Mouse (Mus musculus) ES-Bruce4 (cell line): Measurements from ENCODE around the gene Zfp82. TPM values are rescaled to one million over a fixed set of nuclear protein-coding genes. Genes with fewer than 3 reads are reported as not detected.
A peak's percentile ranks its signal among the peaks of the same experiment; 100 is the strongest.

Experiments used
- H3K27ac ChIP-seq: 2 replicates; pipeline ENCODE4 v1.5.1; 2012; ENCODE audit warnings: low read length, inconsistent platforms; ENCODE audit not compliant: insufficient read depth
- H3K27me3 ChIP-seq: 2 replicates; pipeline ENCODE4 v1.6.1; 2012; ENCODE audit warnings: mild to moderate bottlenecking, low read length, inconsistent platforms; ENCODE audit not compliant: control insufficient read depth, poor library complexity, insufficient read depth, severe bottlenecking
- H3K36me3 ChIP-seq: 2 replicates; pipeline ENCODE4 v1.6.1; 2012; ENCODE audit warnings: inconsistent platforms, mild to moderate bottlenecking, low read length, moderate library complexity; ENCODE audit not compliant: control insufficient read depth, poor library complexity, insufficient read depth, severe bottlenecking
- H3K4me1 ChIP-seq: one replicate; pipeline ENCODE4 v1.8.1; 2011; ENCODE audit warnings: low read length; ENCODE audit not compliant: control insufficient read depth, insufficient read depth
- H3K4me3 ChIP-seq: 2 replicates; pipeline ENCODE4 v1.5.1; 2011; ENCODE audit warnings: low read depth, mild to moderate bottlenecking, low read length
- H3K9ac ChIP-seq: 2 replicates; pipeline ENCODE4 v1.6.1; 2012; ENCODE audit warnings: low read depth, mild to moderate bottlenecking, inconsistent platforms; ENCODE audit not compliant: poor library complexity, severe bottlenecking
- H3K9me3 ChIP-seq: replicated peaks from 2 replicates; pipeline ENCODE4 v1.6.1; 2012; ENCODE audit warnings: mild to moderate bottlenecking, low read length, inconsistent platforms; ENCODE audit not compliant: control insufficient read depth, poor library complexity, insufficient read depth, severe bottlenecking
- CTCF ChIP-seq: IDR thresholded peaks from one replicate; pipeline ENCODE4 v1.8.1; 2011; ENCODE audit warnings: low read depth, low read length
- EP300 ChIP-seq: IDR thresholded peaks from 2 replicates; pipeline ENCODE4 v1.6.1; 2011; ENCODE audit warnings: low read depth, low read length; ENCODE audit not compliant: insufficient read depth
- POLR2A ChIP-seq: IDR thresholded peaks from one replicate; pipeline ENCODE4 v1.8.1; 2011; ENCODE audit warnings: low read length; ENCODE audit not compliant: insufficient read depth
- polyA plus RNA-seq: library from polyadenylated mRNA; stranded (reverse); fragments of >200 nt; gene quantifications from 2 replicates; pipeline ENCODE4 v1.2.4, GENCODE M21; 2011; ENCODE audit warnings: low read depth; ENCODE audit not compliant: missing spikeins, insufficient read depth, insufficient read length

Zfp82 gene
- polyA plus RNA-seq, 1 experiment, result 13.4 TPM

DNA sequence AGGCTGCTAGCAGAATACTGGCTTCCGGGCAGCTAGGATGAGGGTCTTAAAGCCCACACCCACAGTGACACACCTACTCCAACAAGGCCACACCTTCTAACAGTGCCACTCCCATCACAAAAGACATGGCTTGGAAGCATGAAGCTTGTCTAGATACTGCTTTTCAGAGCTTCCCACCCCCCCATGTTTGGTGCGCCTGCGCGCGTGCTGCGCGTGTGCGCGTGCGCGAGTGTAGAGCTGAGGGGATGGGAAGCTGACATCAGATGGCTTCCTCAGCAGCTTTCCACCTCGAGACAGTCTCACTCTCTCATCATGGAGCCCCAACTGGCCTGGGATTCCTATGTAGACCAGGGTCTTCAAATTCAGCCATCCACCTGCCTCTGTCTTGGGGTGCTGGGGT is 38.4 kb downstream of the Zfp82 start:
- Histone ChIP-seq H3K4me1 (peaks cover 11% of the 10 kb centered on the region), H3K36me3 (no peaks in the 10 kb centered on the region), H3K9me3 (no peaks in the 10 kb centered on the region), H3K27me3 (no peaks in the 10 kb centered on the region), H3K9ac (0 out of 2 replicates have a peak overlapping the region, but pooled peaks have one; percentile 15), H3K4me3 (peak overlapping the region; percentile 36), H3K27ac (no peak overlapping the region)
- TF ChIP-seq CTCF (no peak), EP300 (no peak), POLR2A (no peak)

DNA sequence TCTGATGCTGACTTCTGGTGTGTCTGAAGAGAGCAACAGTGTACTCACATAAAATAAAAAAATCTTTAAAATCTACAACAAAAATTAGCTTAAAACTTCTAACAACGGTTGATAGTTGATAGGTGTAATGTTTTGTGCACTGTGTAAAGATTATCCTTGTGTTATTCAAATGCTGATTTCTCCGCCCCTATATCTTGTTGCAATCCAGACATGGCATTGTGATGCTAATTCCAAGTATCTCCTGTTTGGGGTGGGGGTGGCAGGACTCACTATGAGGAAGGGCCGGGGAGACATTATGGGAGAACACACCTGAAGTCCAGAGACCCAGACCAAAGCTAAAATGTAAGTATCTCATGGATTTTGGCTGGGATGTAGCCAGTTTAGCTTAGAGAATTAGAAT is 41.3 kb downstream of the Zfp82 start:
- H3K4me3 ChIP-seq, result no peak overlapping the region
- no peaks in the 10 kb centered on the region for H3K9me3 ChIP-seq
- H3K27me3 ChIP-seq, result no peaks in the 10 kb centered on the region
- peaks cover 12% of the 10 kb centered on the region for H3K4me1 ChIP-seq
- H3K9ac ChIP-seq, result no peak overlapping the region
- no peak for TF ChIP-seq CTCF
- TF ChIP-seq EP300, result peak; percentile 73
- H3K36me3 ChIP-seq, result no peaks in the 10 kb centered on the region
- H3K27ac ChIP-seq, result no peak overlapping the region

DNA sequence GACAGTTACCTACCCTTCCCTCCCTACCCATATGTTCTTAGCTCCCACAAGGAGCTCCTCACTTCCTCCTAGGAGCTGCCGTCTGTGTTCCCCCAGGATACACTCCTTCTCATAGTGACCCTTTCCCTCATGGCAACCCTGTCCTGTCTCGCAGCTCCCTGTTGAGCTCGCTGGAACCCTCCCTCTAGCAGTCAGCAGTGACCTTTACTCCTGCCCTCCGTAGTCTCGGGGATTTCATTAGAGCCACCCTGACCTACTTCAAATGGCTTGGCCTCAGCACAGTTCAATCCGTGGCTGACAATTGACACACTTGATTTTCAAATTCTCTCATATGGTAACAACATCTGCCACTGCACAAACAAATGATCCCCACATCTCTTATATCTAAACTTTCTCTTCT is 42.0 kb downstream of the Zfp82 start:
- Histone ChIP-seq H3K4me3 (no peak overlapping the region), H3K27me3 (no peaks in the 10 kb centered on the region), H3K36me3 (no peaks in the 10 kb centered on the region), H3K9ac (0 out of 2 replicates have a peak overlapping the region, but pooled peaks have one; percentile 4), H3K4me1 (peaks cover 12% of the 10 kb centered on the region), H3K27ac (peak overlapping the region; percentile 58), H3K9me3 (no peaks in the 10 kb centered on the region)
- TF ChIP-seq EP300 (0 out of 2 replicates have a peak, but pooled peaks have one; percentile 54), CTCF (no peak), POLR2A (no peak)

DNA sequence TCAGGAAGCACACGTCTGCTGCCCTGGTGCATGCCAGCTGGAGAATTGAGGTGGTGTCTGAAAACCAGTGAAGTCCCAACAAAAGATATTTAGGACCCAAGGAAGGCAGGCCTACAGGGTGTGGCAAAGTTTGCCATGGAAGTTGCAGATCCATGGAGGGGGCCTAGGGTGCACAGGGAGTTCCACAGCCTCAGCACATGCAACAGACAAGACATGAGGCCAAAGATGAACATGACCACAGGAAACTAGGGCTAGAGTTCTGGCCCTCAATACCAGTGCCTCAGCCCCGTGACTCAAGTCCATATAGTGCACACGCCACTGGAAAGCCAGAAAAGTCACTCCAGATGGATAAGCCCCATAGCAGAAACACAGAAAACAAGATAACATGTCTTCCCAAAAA is 44.1 kb downstream of the Zfp82 start:
- TF ChIP-seq POLR2A, result no peak
- no peak for TF ChIP-seq EP300
- TF ChIP-seq CTCF, result no peak
- Histone ChIP-seq H3K4me3 (no peak overlapping the region), H3K9me3 (no peaks in the 10 kb centered on the region), H3K4me1 (peaks cover 8% of the 10 kb centered on the region), H3K36me3 (peaks cover 7% of the 10 kb centered on the region), H3K27ac (no peak overlapping the region), H3K27me3 (no peaks in the 10 kb centered on the region), H3K9ac (no peak overlapping the region)

DNA sequence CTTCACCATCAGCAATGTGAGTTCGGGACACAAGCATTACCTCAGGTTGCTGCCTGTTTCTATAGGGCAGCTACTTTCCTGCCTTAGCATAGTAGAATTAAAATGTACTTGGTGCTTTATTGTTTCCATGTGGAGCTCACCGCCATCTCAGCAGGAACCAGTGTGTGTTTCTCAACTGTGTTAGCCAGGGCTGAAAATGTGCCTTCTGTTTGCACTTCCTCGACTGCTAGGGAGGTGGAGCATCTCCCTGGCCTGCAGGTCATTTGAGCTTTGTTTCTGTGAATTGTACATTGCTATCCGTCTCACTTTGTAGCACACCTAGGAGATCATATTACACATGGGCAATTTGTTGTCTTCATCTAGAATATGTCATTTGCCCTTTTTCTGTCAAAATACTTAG is 45.4 kb downstream of the Zfp82 start:
- peaks cover 8% of the 10 kb centered on the region for H3K4me1 ChIP-seq
- H3K27me3 ChIP-seq, result no peaks in the 10 kb centered on the region
- TF ChIP-seq EP300, result no peak
- no peak for TF ChIP-seq CTCF
- TF ChIP-seq POLR2A, result no peak
- H3K9me3 ChIP-seq, result no peaks in the 10 kb centered on the region
- no peak overlapping the region for H3K9ac ChIP-seq
- peaks cover 19% of the 10 kb centered on the region for H3K36me3 ChIP-seq
- H3K4me3 ChIP-seq, result no peak overlapping the region
- peak overlapping the region; percentile 34 for H3K27ac ChIP-seq

DNA sequence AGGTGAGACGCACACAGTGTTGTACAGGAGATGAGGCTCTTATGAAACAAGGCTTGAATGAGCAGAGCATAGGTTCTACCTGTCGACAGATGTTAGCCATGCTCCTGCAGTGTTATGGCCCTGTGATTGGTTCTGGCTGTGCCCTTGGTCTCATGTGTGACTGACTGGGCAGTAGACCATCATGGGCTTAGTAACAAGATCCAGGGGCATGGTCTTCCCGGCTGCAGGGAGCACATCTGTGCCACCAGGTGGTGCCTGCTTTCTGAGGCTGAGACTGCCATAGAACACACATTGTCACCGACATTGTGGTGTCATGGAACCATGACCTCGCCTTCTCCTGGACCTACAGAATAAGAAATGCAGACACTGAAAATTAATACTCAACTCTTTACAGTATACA is 47.3 kb downstream of the Zfp82 start:
- no peak overlapping the region for H3K27ac ChIP-seq
- no peak overlapping the region for H3K4me3 ChIP-seq
- TF ChIP-seq POLR2A, result no peak
- no peak for TF ChIP-seq EP300
- TF ChIP-seq CTCF, result peak; percentile 22
- no peak overlapping the region for H3K9ac ChIP-seq
- H3K9me3 ChIP-seq, result no peaks in the 10 kb centered on the region
- H3K27me3 ChIP-seq, result no peaks in the 10 kb centered on the region
- peaks cover 33% of the 10 kb centered on the region for H3K36me3 ChIP-seq
- H3K4me1 ChIP-seq, result peaks cover 5% of the 10 kb centered on the region
